Mouse (Mus musculus) hindbrain, embryonic 16.5 days (tissue): ENCODE measurements at regions not wholly inside any gene's neighbourhood (a gene's known extent, or its start where the extent isn't known, plus 50 kb on each side); places are given as distances from the start of the nearest gene placed in this dataset.
A peak's percentile ranks its signal among the peaks of the same experiment; 100 is the strongest.

Source experiments
- ATAC-seq: fragments of 200-750 bp; cut with Nextera tagmentation; 2 replicates; pipeline ENCODE4 v1.8.0; 2017; ENCODE audit warnings: moderate TSS enrichment, moderate library complexity
- H3K27ac ChIP-seq: fragments of 300-500 bp; sonication (generic); 2 replicates; pipeline ENCODE4 v1.5.1; 2014; ENCODE audit warnings: low read depth, mild to moderate bottlenecking, control low read depth, low read length, moderate library complexity
- H3K27me3 ChIP-seq: fragments of 300-500 bp; sonication (generic); replicated peaks from 2 replicates; pipeline ENCODE4 v1.6.1; 2014; ENCODE audit warnings: low read length; ENCODE audit not compliant: control insufficient read depth, insufficient read depth
- H3K36me3 ChIP-seq: fragments of 300-500 bp; sonication (generic); 2 replicates; pipeline ENCODE4 v1.6.1; 2014; ENCODE audit warnings: mild to moderate bottlenecking, low read length, moderate library complexity, mixed read lengths; ENCODE audit not compliant: control insufficient read depth, insufficient read depth
- H3K4me1 ChIP-seq: fragments of 300-500 bp; sonication (generic); 2 replicates; pipeline ENCODE4 v1.6.1; 2014; ENCODE audit warnings: low read depth, low read length; ENCODE audit not compliant: control insufficient read depth, insufficient read depth
- H3K4me2 ChIP-seq: fragments of 300-500 bp; sonication (generic); 2 replicates; pipeline ENCODE4 v1.6.1; 2014; ENCODE audit warnings: mild to moderate bottlenecking, low read length, control low read depth, moderate library complexity
- H3K4me3 ChIP-seq: fragments of 300-500 bp; sonication (generic); 2 replicates; pipeline ENCODE4 v1.5.1; 2014; ENCODE audit warnings: mild to moderate bottlenecking, low read length, control low read depth, moderate library complexity
- H3K9ac ChIP-seq: fragments of 300-500 bp; sonication (generic); 2 replicates; pipeline ENCODE4 v1.6.1; 2014; ENCODE audit warnings: low read depth, mild to moderate bottlenecking, control low read depth, low read length, moderate library complexity
- H3K9me3 ChIP-seq: fragments of 300-500 bp; sonication (generic); 2 replicates; pipeline ENCODE4 v1.6.1; 2014; ENCODE audit warnings: mild to moderate bottlenecking, low read length, moderate library complexity; ENCODE audit not compliant: control insufficient read depth
- WGBS: fragments of 180-500 bp; shearing (Covaris S2); extraction: QIAGEN DNeasy Blood & Tissue Kit; methylation state at CpG from one replicate; pipeline ENCODE4 v1.1.7; 2014; 5-methylcytosine and 5-hydroxymethylcytosine counted together

DNA sequence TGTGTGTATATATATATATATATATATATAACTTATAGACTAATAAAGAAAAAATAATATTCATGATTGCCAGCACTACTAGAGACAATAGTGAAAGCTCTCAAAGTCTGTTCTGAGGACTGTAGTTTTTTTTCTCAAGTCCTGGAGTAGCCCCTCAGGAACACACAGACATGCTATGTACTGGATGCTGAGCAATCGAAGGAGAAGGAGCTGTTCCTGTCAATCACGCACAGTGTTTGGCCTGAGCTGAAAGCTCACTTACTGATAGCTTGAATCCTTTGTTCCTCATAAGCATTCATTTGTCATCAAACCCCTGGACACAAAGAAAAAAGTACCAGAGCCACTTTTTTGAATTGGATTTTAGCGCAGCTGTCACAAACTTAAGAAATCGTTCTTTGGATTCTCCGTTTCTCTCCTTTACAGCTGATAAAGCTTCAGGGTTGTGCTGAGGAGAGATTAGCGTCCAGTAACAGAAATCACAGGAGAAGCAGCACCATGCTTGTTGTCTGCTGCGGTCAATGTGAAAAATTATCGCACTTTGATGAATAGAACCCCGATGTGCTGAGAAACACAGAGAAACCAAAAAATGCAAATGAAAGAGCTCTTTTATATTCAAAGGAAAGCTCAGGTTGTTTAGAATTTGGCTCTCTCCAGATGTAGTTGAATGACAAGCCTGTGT, 702.2 kb upstream of the Tyrp1 start:
- no peak overlapping the region for H3K4me3 ChIP-seq

DNA sequence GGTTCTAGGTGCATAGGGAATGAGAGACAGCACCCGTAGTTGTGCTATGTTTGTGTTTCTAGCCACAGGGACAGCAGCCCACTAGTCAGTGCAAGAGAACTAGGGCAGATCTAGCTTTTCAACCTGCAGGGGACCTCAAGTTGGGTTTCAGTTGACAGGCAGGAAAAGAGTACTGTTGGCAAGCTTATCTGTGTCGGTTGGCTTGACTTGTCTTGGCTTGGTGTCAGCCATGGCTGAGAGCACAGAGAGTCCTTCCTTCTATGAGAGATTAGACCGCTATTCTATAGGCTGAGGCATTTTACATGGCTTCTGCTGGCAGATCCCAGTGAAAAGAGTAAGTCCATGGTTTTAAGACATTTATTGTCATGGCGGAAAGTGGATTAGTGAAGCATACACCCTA, 693.7 kb upstream of the Tyrp1 start:
- Histone ChIP-seq H3K9ac (no peak overlapping the region), H3K9me3 (no peaks in the 10 kb centered on the region), H3K4me2 (no peak overlapping the region), H3K27me3 (no peaks in the 10 kb centered on the region), H3K4me1 (no peaks in the 10 kb centered on the region), H3K4me3 (no peak overlapping the region), H3K36me3 (no peaks in the 10 kb centered on the region), H3K27ac (no peak overlapping the region)
- no peak for ATAC-seq
- 93% methylated on average over 4 of the region's 4 CpGs for WGBS

More for the DNA sequence above, 702.2 kb upstream of the Tyrp1 start:
- Histone ChIP-seq H3K9me3 (no peaks in the 10 kb centered on the region), H3K4me1 (no peaks in the 10 kb centered on the region), H3K4me2 (peak overlapping the region; percentile 13; the same call in 1 of the 2 replicates), H3K27me3 (no peaks in the 10 kb centered on the region), H3K27ac (no peak overlapping the region), H3K9ac (no peak overlapping the region), H3K36me3 (no peaks in the 10 kb centered on the region)
- no peak for ATAC-seq
- 50% methylated on average over 9 of the region's 9 CpGs for WGBS

DNA sequence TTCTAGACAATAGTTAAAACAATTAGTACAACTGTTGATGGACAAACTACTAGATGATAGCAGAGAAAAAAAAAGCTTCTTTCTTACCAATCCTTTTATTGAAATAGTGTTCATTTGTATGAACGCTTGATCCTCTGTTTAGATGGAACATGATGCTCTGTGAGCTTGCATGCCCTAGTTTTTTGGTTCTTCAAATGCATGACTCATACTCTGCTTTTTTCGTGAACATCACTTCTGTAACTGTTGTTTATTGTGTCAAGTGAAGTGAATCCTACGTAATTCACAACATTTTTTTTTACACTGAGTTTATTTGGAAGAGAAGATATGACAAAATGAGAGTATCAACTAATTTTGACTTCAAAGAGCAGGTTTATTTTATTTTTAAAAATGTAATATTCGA, 674.1 kb upstream of the Tyrp1 start:
- no peak for ATAC-seq

DNA sequence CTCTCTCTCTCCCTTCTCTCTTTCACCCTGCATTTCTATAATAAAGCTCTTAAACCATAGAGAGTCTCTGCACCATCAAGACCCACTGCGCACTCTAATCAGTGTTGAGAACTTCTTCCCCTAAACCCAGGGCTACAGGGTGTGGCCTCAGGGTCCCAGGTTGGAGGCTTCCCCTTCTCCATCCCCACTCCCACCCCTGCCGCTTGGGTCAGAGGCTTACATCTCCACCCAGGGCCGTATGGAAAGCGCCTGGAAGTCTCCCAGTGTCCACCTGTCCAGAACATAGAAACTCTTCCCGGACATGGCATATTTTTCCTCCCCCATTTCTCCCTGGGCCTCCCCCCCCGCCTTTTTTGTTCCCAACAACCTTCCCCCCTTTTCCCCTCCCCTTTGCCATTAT, 660.7 kb upstream of the Tyrp1 start:
- no peaks in the 10 kb centered on the region for H3K27me3 ChIP-seq
- no peak overlapping the region for H3K27ac ChIP-seq
- ATAC-seq = no peak
- H3K9me3 ChIP-seq = no peaks in the 10 kb centered on the region
- no peak overlapping the region for H3K9ac ChIP-seq
- no peaks in the 10 kb centered on the region for H3K4me1 ChIP-seq
- 79% methylated on average over 6 of the region's 6 CpGs for WGBS
- H3K4me3 ChIP-seq = no peak overlapping the region
- H3K36me3 ChIP-seq = no peaks in the 10 kb centered on the region
- H3K4me2 ChIP-seq = no peak overlapping the region

More for the DNA sequence above, 674.1 kb upstream of the Tyrp1 start:
- Histone ChIP-seq H3K9me3 (no peaks in the 10 kb centered on the region), H3K9ac (no peak overlapping the region), H3K27ac (no peak overlapping the region), H3K4me3 (no peak overlapping the region), H3K36me3 (no peaks in the 10 kb centered on the region), H3K4me2 (no peak overlapping the region), H3K27me3 (no peaks in the 10 kb centered on the region), H3K4me1 (no peaks in the 10 kb centered on the region)
- 80% methylated on average over 4 of the region's 4 CpGs for WGBS

DNA sequence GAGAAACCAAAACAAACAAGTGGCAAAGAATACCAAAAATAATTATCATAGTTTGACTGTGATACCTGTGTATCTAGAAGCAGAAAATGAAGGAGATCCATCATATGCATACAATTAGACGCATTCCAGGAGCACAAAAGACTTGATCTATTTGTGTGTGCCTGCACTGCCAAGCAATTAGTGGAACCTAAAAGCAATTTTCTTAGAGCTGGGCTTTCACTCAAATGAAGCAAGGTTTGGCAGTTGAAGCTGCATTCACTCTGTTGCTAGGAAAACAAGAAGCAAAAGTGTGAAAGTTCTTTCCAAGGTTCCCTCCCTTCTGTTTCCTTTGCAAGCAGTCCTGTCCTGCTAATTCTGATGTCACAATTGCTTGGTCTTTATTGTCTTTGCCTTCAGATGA, 631.7 kb upstream of the Tyrp1 start:
- 68% methylated on average over 1 of the region's 1 CpGs for WGBS
- Histone ChIP-seq H3K36me3 (no peaks in the 10 kb centered on the region), H3K4me3 (no peak overlapping the region), H3K4me2 (no peak overlapping the region), H3K27ac (no peak overlapping the region), H3K9ac (no peak overlapping the region), H3K27me3 (no peaks in the 10 kb centered on the region), H3K4me1 (no peaks in the 10 kb centered on the region), H3K9me3 (no peaks in the 10 kb centered on the region)
- no peak for ATAC-seq

DNA sequence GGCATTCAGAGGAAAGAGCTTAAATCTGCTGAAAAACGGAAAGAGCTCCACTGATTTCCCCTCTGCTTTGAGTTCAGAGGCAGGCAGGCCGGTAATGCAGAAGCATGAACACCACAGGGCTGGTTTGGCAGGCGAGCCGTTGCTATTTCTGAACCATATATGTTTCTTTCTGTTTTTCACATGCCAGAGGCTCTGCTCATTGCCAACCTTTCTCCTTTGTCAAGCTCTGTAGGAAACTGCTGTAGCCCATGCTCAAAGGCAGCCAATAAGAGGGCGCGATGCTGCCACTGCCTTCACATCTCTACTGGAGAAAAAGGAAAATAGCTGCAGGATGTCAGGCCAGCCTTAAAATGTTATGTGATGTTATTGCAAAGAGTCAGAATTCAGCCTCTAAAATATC, 630.0 kb upstream of the Tyrp1 start:
- Histone ChIP-seq H3K27ac (no peak overlapping the region), H3K9ac (no peak overlapping the region), H3K9me3 (no peaks in the 10 kb centered on the region), H3K4me3 (no peak overlapping the region), H3K27me3 (no peaks in the 10 kb centered on the region), H3K36me3 (no peaks in the 10 kb centered on the region), H3K4me1 (no peaks in the 10 kb centered on the region), H3K4me2 (no peak overlapping the region)
- 77% methylated on average over 6 of the region's 6 CpGs for WGBS
- ATAC-seq = peak; percentile 65

DNA sequence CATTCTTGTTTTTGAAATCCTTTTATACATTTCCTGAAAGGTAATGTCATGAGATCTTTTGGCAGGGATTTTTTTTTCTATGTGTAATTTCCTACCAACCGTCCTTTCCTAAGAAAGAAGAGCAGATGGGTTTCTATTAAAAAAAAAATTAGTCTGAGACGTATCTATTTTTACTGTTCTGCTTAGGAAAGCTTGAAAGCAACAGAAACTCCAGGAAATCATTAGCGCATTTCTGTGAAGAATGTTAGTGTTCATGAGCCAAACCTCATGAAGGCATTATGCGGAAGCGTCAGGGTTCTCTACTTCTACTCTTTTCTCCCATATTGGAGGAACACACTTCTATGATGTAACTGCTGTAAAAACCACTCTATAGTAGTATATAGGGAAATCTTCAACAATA, 629.5 kb upstream of the Tyrp1 start:
- Histone ChIP-seq H3K27ac (no peak overlapping the region), H3K4me1 (no peaks in the 10 kb centered on the region), H3K4me3 (no peak overlapping the region), H3K27me3 (no peaks in the 10 kb centered on the region), H3K36me3 (no peaks in the 10 kb centered on the region), H3K4me2 (no peak overlapping the region), H3K9ac (no peak overlapping the region), H3K9me3 (no peaks in the 10 kb centered on the region)
- WGBS = 85% methylated on average over 5 of the region's 5 CpGs
- ATAC-seq = no peak
